Mouse (Mus musculus) kidney, adult 2 months (tissue): ENCODE measurements around the gene Axdnd1.

Source experiments
- CTCF ChIP-seq: fragments of 200-500 bp; conservative IDR thresholded peaks from 2 replicates; pipeline ENCODE4 v1.5.1; 2011; ENCODE audit warnings: low read depth, mild to moderate bottlenecking, control low read depth, low read length, moderate library complexity, mixed read lengths; ENCODE audit not compliant: insufficient read depth, insufficient read length
- POLR2A ChIP-seq: fragments of 200-500 bp; IDR thresholded peaks from one replicate; pipeline ENCODE4 v1.6.1; 2011; ENCODE audit warnings: low read depth, low read length, control low read depth

GRCm38 (mm10) chr1:156420671-156421297, at the start of gene Axdnd1:
- TF ChIP-seq POLR2A (no peak), CTCF (0 out of 2 replicates have a peak, but pooled peaks have one; percentile 18)
